Mouse (Mus musculus): ENCODE data around the gene Rab3il1. TPM values are rescaled to one million over a fixed set of nuclear protein-coding genes. Genes with fewer than 3 reads are reported as not detected.

Rab3il1 gene
- 11.3 TPM for polyA plus RNA-seq (2015; fragmentation: Illumina TruSeq; extraction: RNeasy Lipid Tissue Mini Kit (QIAGEN cat#74804); ENCODE audit: low read depth, low replicate concordance)

GRCm38 (mm10) chr19:10001206-10001969 lies at the start of gene Rab3il1, which contains the start of gene Best1:
Rab3il1 (plus strand) TSS chr19:10001669.
Best1 (minus strand) TSS chr19:10001633.

DNA sequence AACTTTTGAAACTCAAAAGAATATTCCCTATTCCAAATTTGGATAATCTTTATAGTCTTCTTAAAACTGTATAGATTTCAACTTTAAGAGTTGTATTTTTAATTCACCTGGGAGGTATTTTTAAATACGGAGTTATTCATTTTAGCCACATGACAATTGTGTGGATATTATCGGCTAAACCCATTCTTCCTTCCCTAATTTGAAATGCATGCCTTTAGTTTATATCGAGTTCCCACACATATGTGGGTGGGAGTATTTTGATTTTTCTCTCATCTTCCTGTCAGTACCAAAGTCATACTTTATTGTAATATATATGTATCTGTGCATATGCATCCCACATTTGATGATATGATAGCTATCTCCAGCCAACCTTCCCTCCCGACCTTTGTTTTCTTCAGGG lies 21.2 kb upstream of the Rab3il1 start, which contains the start of gene Fth1:
Fth1 (plus strand) TSS at position 341 of the 400 bp plus-strand sequence.

DNA sequence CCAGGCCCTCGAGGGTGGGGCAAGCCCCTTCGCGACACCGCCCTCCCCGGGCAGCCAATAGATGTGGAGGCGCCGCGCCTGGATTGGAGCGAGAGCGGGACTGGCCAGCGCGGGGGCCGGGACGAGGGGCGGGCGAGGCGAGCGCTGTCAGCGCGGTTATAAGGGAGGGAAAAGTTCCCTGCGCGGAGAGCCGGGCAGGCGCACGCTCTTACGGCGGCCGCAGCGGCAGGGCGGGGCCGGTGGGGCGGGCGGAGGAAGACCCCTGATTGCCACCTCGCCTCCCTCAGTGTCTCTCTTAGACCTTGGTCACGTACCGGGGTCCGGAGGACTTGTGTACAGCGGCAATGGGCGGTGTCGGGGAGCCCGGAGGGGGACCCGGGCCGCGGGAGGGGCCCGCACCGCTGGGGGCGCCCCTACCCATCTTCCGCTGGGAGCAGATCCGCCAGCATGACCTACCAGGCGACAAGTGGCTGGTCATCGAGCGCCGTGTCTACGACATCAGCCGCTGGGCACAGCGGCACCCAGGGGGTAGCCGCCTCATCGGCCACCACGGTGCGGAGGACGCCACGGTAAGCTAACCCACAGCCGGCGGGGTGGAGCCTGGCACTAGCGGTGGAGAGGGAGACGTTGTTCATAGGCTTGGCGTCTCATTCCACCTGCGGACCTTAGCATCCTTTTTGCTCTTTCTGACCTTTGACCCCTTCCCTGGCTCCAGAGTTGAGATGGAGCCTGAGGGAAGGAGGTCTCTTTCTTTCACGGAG lies 40.1 kb downstream of the Rab3il1 start, which contains the start of gene Fads3:
Fads3 (plus strand) TSS at position 182 of the 761 bp plus-strand sequence.

Other genes with a start within 250 kb of the Rab3il1 start
- gene Scgb2a2, start 154.1 kb upstream of the Rab3il1 start, polyA plus RNA-seq (2015; fragmentation: Illumina TruSeq; extraction: RNeasy Lipid Tissue Mini Kit (QIAGEN cat#74804); ENCODE audit: low read depth, low replicate concordance), result not detected
- 20.7 TPM for gene Incenp, start 102.1 kb upstream of the Rab3il1 start, polyA plus RNA-seq (2015; fragmentation: Illumina TruSeq; extraction: RNeasy Lipid Tissue Mini Kit (QIAGEN cat#74804); ENCODE audit: low read depth, low replicate concordance)
- gene Fth1, start 21.1 kb upstream of the Rab3il1 start, polyA plus RNA-seq (2015; fragmentation: Illumina TruSeq; extraction: RNeasy Lipid Tissue Mini Kit (QIAGEN cat#74804); ENCODE audit: low read depth, low replicate concordance), result 5,812 TPM
- 2.2 TPM for gene Best1, start within 50 bp of the Rab3il1 start, polyA plus RNA-seq (2015; fragmentation: Illumina TruSeq; extraction: RNeasy Lipid Tissue Mini Kit (QIAGEN cat#74804); ENCODE audit: low read depth, low replicate concordance)
- gene Fads3, start 39.9 kb downstream of the Rab3il1 start, polyA plus RNA-seq (2015; fragmentation: Illumina TruSeq; extraction: RNeasy Lipid Tissue Mini Kit (QIAGEN cat#74804); ENCODE audit: low read depth, low replicate concordance), result 24.2 TPM
- gene Fads2, start 100.1 kb downstream of the Rab3il1 start, polyA plus RNA-seq (2015; fragmentation: Illumina TruSeq; extraction: RNeasy Lipid Tissue Mini Kit (QIAGEN cat#74804); ENCODE audit: low read depth, low replicate concordance), result 125 TPM
- gene Fads1, start 181.2 kb downstream of the Rab3il1 start, polyA plus RNA-seq (2015; fragmentation: Illumina TruSeq; extraction: RNeasy Lipid Tissue Mini Kit (QIAGEN cat#74804); ENCODE audit: low read depth, low replicate concordance), result 168 TPM
- 106 TPM for gene Tmem258, start 202.3 kb downstream of the Rab3il1 start, polyA plus RNA-seq (2015; fragmentation: Illumina TruSeq; extraction: RNeasy Lipid Tissue Mini Kit (QIAGEN cat#74804); ENCODE audit: low read depth, low replicate concordance)
- gene Fen1, start 202.5 kb downstream of the Rab3il1 start, polyA plus RNA-seq (2015; fragmentation: Illumina TruSeq; extraction: RNeasy Lipid Tissue Mini Kit (QIAGEN cat#74804); ENCODE audit: low read depth, low replicate concordance), result 12.3 TPM
- 27.4 TPM for gene Myrf, start 239.1 kb downstream of the Rab3il1 start, polyA plus RNA-seq (2015; fragmentation: Illumina TruSeq; extraction: RNeasy Lipid Tissue Mini Kit (QIAGEN cat#74804); ENCODE audit: low read depth, low replicate concordance)